Mouse (Mus musculus) NIH3T3 (cell line): Measurements from ENCODE around the gene Slc9a1.

Source experiments
- DNase-seq: peaks from one replicate; pipeline ENCODE4 v3.0.0-alpha.2; 2012; ENCODE audit warnings: low read depth

Slc9a1 gene

GRCm38 (mm10) chr4:133374011-133374410 is 4.5 kb downstream of the Slc9a1 start:
- DNase-seq: no peak

DNA sequence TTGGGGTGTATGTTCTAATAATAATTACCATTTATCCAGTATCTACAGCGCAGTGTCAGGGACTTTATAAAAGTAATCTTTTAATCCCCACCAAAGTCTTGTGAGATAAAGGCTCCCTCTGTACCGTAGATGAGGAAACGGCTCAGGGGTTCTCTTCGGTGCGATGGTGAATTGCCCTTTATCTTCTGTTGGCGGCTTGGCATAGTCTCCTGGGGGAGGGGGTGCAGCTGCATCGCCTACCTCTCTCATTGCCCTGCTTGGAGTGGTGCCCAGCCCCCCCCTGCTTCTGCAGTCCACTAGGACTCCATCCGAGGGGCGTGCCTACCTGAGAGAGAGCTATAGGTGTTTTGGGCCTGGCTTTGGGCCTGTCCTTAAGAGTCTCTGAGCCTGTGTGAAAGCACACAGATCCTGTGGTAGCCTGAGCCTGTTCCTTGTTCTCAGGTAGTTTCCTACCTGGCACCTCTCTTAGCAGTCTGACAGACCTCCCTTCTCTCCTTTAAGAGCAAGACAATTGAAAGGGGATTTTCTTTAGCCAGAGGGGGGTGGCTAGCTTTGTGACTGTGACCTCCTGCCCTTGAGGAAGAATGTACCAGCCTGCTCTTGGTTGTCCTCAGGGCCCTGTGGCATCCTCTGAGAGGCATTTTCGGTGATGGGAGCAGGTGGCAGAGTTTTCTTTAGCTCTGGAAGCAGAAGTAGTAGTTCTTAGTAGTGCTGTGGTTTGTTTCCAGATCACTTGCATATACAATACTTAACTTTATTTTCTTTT is 6.5 kb downstream of the Slc9a1 start:
- DNase-seq: no peak

DNA sequence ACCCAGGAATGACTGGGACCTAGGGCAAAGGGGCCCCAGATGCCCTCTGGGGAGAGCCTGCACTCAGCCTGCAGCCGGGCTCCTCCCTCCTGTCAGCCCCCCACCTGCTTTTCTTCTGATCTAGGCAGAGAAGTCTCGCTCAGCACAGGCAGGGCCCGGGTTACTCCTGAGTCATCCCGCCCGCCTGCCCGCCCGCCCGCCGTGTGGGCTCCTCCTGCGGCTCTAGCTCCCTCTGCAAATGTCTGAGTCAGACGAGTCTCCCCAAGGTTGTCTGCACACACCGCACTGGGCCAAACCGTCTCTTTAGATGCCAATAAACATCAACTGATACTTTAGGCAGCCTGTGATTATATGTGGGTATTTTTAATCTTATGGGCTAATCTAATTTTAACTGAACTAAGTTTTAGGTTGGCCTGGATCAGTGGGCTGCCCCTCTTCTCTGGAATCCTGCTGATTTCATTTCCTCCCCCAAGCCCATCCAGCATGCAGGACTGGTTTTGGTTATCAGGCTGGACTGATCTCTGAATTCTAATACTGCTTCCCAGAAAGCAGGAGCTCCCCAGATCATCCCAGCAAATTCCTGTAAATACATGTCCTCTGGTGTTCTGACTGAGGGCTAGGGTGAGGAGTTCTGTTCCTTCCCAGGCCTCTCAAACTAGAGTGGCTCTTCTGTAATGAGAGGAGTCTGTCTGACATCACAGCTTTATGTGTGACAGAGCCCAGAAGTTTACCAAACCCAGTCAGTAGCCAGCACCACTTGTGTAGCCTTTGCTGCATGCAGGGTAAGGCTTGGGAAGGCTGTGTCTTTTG is 8.9 kb downstream of the Slc9a1 start:
- DNase-seq: peak; percentile 90

DNA sequence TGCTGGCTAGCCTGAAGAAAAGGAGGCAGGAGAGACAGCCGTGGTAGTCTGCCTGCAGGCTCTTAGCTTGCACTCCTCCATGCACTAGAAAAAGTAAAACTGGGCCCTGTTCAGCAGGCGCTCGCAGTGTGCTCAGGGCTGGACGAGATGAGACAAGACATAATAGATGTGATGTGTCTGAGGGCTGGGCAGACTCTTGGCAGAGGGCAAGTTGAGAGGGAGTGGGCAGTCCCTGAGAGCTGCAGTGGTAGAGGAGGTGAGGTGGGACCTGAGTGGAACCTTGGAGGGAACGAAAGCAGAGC is 9.5 kb downstream of the Slc9a1 start:
- no peak for DNase-seq

GRCm38 (mm10) chr4:133379861-133380260 is 10.4 kb downstream of the Slc9a1 start:
- no peak for DNase-seq

- no peak for DNase-seq
Measured at GRCm38 (mm10) chr4:133380532-133380931, 11.0 kb downstream of the Slc9a1 start.

DNA sequence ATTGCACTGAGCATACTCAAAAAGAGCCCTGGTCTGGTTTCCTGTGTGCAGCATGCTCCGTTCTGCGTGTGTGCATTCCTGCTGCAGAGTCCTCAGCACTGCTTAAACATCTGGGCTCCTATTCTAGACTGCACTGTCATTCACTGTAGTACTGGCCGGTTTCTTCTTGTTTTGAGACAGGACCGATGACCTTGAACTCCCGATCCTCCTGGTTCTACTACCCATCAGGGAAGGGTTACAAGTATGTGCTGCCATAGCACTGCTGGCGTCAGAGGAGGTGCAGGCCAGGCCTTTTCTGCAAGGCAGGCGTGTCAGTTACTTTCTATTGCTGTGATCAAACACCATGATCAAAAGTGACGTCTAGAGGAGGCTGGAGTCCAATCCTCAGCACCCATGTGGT is 11.6 kb downstream of the Slc9a1 start:
- DNase-seq: no peak

DNA sequence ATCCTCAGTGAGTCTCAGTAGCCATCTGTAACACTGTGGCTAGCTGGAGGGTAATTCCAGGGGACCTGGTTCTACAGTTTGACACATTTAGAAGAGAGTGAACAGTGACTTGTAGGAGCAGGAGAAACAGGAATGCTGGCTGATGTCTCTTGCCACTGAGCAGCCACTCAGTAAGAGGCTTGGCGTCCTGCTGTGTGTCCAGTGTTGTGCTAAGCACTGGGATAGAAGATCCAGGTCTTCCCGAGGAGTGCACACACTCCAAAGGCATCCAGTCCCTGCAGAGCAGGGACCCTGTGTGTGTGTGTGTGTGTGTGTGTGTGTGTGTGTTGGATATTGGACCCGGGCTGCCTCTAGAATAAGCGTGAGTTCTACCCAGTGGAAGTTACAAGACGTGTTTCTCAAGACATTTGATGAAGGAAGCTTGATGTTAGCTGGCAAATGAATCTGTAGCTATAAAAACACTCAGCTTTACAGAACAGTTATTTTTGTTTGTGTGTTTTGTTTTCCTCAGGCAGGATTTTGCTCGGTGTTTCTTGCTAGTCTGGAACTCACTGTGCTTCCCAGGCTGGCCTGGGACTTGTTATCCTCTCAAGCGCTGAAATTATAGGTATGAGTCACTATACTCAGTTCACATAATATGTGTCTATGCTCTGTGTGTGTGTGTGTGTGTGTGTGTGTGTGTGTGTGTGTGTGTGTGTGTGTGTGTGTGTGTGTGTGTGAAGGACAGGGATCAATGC is 16.7 kb downstream of the Slc9a1 start:
- peak; percentile 50 for DNase-seq

GRCm38 (mm10) chr4:133387053-133387452 is 17.5 kb downstream of the Slc9a1 start:
- DNase-seq: no peak

DNA sequence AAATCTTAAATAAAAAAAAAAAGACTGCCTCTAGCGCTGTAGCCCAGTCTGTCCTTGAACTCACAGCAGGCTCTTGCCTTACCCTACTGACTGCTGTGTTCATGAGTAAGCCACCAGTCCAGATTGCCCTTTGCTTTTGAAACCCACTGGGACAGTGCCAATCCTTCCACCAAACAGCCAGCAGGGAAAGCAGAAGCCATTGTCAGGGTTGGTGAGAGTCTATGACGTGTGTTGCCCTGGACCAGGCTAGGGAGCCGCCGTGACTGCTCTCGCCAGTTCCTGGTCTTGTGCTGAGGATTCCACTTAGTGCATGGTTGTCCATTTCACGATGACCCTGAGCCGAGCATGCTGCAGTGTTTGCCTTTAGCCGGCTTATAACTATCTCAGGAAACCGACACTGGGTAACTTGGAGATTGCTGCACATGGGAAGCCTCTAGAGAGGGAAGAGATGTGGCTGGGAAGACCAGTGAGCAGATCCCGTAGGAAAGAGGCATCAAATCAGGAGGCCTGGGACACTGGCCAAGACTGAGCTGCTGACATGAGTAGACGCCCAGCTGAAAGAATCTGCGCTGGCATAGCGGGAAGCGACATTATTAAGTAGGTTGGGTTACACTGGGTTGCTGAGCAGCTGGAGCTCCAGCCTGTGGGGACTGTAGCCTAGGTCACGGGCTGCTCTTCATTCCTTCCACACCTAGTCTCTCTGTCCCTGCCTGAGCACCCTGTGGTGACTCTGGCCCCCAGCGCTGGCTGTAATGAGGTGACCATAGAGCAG is 19.5 kb downstream of the Slc9a1 start:
- no peak for DNase-seq

DNA sequence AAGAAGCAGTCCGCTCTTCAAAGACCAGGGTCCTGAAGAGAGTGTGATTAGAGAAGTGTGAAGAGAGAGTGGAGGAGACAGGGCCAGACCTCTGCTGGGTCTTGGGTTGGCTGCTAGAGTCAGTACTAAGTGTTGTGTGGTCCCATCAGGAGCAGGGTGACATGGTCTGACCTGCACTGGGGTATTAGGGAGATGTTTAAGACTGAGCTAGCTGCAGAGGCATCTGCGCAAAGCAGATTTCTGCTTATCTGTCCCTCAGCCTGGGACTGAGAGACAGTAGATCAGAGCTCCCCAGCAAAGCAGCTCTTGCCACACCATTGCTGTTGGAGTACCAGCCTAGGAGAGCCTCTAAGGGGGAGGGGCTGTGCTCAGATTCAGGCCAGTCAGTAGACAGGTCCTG is 20.5 kb downstream of the Slc9a1 start:
- no peak for DNase-seq

DNA sequence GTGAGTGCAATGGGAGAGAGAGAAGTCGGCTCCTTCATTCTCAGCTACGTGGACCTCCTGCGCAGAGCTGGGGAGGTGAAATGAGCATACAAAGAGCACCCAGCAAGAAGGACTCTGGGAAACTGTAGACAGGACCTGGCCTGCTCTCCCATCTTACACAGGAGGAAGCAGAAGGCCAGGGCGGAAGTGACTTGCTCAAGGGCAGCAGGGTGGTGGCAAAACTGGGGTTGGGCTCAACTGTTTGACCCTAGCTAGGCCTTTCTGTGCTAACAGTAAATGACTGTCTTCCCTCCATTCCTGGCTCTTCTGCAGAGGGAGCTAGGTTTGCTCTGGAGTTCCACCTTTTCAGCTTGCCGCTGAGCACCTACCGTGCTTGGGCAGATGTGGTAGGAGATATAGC is 21.1 kb downstream of the Slc9a1 start:
- DNase-seq: no peak

DNA sequence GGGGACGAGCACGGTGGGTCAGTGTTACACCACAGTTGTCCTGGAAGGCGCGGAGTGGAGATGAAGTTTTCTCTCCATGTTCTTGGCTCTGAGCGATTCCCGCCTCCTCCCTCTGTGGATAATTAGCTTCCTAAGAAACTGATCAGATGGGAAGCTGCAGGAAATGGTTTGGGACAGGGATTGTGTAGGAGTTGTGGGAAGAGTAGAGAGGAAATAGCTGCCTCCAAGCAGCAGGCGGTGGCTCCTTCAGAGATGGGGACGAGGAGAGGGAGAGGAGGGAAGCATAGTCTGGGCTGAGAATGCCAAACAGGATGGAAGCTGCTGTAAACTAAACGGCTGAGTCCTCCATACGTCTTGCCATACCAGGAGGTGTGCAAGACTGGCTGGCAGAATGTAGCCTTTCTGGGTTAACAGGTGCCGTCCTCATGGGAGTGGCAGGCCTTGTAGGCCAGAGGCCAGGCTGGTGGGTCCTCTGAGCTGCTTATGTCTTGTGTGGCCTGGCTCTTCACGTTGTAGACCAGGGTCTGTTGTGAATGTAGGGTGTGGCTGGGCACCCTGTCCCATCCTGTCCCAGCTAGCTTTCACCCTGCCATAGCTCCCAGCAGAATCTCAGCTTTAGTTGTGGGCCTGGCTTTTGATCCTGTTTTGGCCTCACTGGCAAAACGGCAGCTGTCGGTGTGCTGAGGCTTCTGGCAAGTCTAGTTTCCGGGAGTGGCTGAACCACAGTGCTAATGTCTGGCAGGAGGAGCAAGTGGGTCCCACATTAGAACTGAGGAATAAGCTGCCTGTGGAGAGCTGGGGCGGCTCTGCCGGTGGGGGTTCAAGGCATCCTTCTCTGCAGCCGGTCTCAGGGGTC is 21.9 kb downstream of the Slc9a1 start:
- no peak for DNase-seq

GRCm38 (mm10) chr4:133394981-133395573 is 25.6 kb downstream of the Slc9a1 start:
- no peak for DNase-seq

GRCm38 (mm10) chr4:133396079-133396478 is 26.6 kb downstream of the Slc9a1 start:
- no peak for DNase-seq

- no peak for DNase-seq
Measured at GRCm38 (mm10) chr4:133397299-133397698, 27.8 kb downstream of the Slc9a1 start.

GRCm38 (mm10) chr4:133397961-133398360 is 28.5 kb downstream of the Slc9a1 start:
- no peak for DNase-seq

GRCm38 (mm10) chr4:133398619-133399018 is 29.1 kb downstream of the Slc9a1 start:
- DNase-seq: no peak

DNA sequence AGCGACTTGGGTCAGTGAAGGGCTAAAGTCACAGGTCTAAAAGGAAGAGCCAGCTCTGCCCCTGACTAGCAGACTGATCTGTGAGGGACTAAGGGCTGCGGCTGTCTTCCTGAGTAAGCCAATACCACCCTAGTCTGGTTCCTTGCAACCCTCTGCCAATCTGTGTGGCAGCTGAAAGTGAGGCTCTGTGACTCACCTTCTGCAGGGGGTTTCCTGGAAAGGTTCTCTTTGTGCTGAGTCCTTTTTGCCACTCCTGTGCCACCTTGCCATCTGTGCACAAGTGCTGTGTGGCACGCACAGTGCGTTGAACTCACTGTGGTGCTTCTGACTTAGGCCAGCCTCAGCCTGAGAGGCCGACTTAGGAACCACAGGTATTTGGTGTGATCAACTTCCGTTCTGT is 30.0 kb downstream of the Slc9a1 start:
- DNase-seq: no peak

DNA sequence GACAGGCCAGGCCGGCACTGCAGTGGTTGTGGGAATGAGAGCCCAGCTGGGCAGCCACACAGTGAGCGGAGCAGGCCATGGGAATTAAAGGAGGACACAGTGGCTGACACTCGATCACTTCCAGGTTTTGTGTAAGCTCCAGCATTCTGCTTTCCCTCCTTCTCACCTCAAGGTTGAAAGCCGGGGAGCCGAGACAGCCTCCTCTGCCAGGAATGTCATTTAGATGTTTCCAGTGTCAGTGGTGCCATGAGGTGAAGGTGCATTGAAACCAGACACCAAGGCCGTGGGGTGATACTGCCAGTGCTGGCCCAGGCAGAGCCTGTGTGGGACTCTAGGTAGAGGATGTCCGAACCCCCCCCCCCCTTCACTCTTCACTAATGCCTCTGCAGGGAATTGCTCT is 30.6 kb downstream of the Slc9a1 start:
- DNase-seq: no peak

DNA sequence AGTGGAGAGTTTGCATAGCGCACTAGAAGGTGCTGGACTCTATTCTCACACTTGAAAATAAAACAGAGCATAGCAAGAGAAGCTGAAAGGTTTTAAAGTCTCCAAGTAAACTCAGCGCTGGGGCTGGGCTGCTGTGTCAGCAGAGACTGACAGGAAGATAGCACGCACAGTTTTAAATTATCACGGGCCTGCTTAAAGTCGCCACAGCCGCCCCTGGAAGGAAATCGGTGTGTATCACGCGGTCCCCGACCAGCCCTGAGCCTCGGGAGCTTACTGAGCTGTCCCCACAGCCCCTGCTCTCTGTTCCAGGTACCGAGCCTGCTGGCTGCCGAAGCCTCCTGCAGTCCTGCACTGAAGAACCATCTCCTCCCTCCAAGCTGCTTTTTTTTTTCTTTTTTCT is 32.5 kb downstream of the Slc9a1 start:
- no peak for DNase-seq
